ENCODE assay signal across 29 mouse cellular contexts in the genomic region with DNA sequence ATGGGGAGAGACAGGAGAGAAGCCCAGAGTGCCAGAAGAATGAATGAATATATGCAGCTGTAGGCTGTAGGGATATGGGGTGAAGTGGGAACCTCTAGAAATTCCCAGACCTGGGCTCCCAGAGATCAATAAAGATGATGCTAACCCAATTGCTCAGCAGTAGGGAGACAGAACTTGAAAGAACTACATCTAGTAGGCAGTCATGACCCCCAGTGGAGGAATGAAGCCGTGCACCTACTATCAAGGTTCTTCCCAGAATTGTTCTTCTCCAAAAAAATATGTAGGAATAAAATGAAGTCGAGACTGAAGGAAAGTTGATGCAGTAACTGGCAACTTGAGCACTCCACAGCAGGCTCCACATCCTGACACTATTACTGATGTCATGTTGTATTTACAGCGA. TPM values are rescaled to one million over a fixed set of nuclear protein-coding genes. Genes with fewer than 3 reads are reported as not detected.
DNase-seq lines count a peak whose midpoint lies in the region; ATAC-seq and TF ChIP-seq lines count a peak whose summit lies in the region.
"Had no signal": no experiment of that assay in that cellular context is flagged by ENCODE, and none has a peak within 500 bp of the region (broad histone marks: within the 10 kb centered on the region; RNA-seq: fewer than 3 reads in every experiment).

No protein-coding gene starts in this region.

- H3K27ac ChIP-seq in forebrain, postnatal 0 days (ENCODE audit: low read depth, low read length) = no peak overlapping the region
- no peak overlapping the region for H3K27ac ChIP-seq in forebrain, embryonic 13.5 days
- H3K27ac ChIP-seq in kidney, postnatal 0 days = no peak overlapping the region
- H3K27ac ChIP-seq in kidney, adult 2 months (ENCODE audit: insufficient read depth, low read depth, low read length) = no peak overlapping the region
- H3K27ac ChIP-seq in midbrain, postnatal 0 days (ENCODE audit: low read depth, low read length) = no peak overlapping the region
- H3K27ac ChIP-seq in midbrain, embryonic 10.5 days (replicated peaks) = no peak overlapping the region
- H3K27ac ChIP-seq: embryonic facial prominence, embryonic 12.5 days; hindbrain, embryonic 10.5 days; hindbrain, embryonic 15.5 days had no signal

- H3K4me2 ChIP-seq in forebrain, postnatal 0 days (ENCODE audit: low read depth) = no peak overlapping the region
- no peak overlapping the region for H3K4me2 ChIP-seq in forebrain, embryonic 13.5 days
- no peak overlapping the region for H3K4me2 ChIP-seq in kidney, postnatal 0 days (ENCODE audit: low read length)
- H3K4me2 ChIP-seq in midbrain, postnatal 0 days (ENCODE audit: low read depth, low read length, poor library complexity, severe bottlenecking) = no peak overlapping the region
- H3K4me2 ChIP-seq: embryonic facial prominence, embryonic 12.5 days; heart, embryonic 12.5 days; hindbrain, embryonic 15.5 days had no signal

- ATAC-seq in forebrain, postnatal 0 days = no peak
- ATAC-seq in forebrain, embryonic 13.5 days = no peak
- ATAC-seq in kidney, postnatal 0 days (replicated peaks; ENCODE audit: low FRiP score, low read depth) = no peak
- no peak for ATAC-seq in midbrain, postnatal 0 days (ENCODE audit: low FRiP score)
- ATAC-seq: activated CD4-positive, CD25-positive, alpha-beta regulatory T cell, adult 4 months; CD4-positive, CD25-positive, alpha-beta regulatory T cell, adult 4 months; forebrain, embryonic 16.5 days; inflammation-experienced regulatory T-cells, adult 6 months; intestine, postnatal 0 days had no signal

- TF ChIP-seq POLR2A in kidney, adult 2 months (IDR thresholded peaks at IDR 0.05; ENCODE audit: low read depth, low read length) = no peak

- H3K4me1 ChIP-seq in forebrain, postnatal 0 days (ENCODE audit: insufficient read depth) = no peaks in the 10 kb centered on the region
- no peaks in the 10 kb centered on the region for H3K4me1 ChIP-seq in forebrain, embryonic 13.5 days
- H3K4me1 ChIP-seq in kidney, postnatal 0 days (replicated peaks; ENCODE audit: insufficient read depth, low read length) = no peaks in the 10 kb centered on the region
- no peaks in the 10 kb centered on the region for H3K4me1 ChIP-seq in kidney, adult 2 months (ENCODE audit: control insufficient read depth, insufficient read depth, low read length)
- H3K4me1 ChIP-seq in midbrain, postnatal 0 days (ENCODE audit: insufficient read depth, low read length) = no peaks in the 10 kb centered on the region
- no peaks in the 10 kb centered on the region for H3K4me1 ChIP-seq in midbrain, embryonic 10.5 days
- H3K4me1 ChIP-seq: embryonic facial prominence, embryonic 12.5 days; heart, embryonic 12.5 days; hindbrain, embryonic 10.5 days; hindbrain, embryonic 15.5 days had no signal

- H3K4me3 ChIP-seq in forebrain, postnatal 0 days (ENCODE audit: low read depth, low read length) = no peak overlapping the region
- no peak overlapping the region for H3K4me3 ChIP-seq in forebrain, embryonic 13.5 days
- H3K4me3 ChIP-seq in kidney, postnatal 0 days (replicated peaks; ENCODE audit: low read depth, low read length) = no peak overlapping the region
- H3K4me3 ChIP-seq in kidney, adult 2 months (ENCODE audit: insufficient read depth, low read depth, low read length) = no peak overlapping the region
- H3K4me3 ChIP-seq in midbrain, postnatal 0 days (ENCODE audit: low read depth, low read length) = no peak overlapping the region
- no peak overlapping the region for H3K4me3 ChIP-seq in midbrain, embryonic 10.5 days
- H3K4me3 ChIP-seq: embryonic facial prominence, embryonic 12.5 days; heart, embryonic 12.5 days; hindbrain, embryonic 10.5 days; hindbrain, embryonic 15.5 days had no signal

- no peaks in the 10 kb centered on the region for H3K27me3 ChIP-seq in forebrain, postnatal 0 days (ENCODE audit: insufficient read depth, low read length)
- H3K27me3 ChIP-seq in forebrain, embryonic 13.5 days = no peaks in the 10 kb centered on the region
- H3K27me3 ChIP-seq in kidney, postnatal 0 days (ENCODE audit: insufficient read depth, low read length) = no peaks in the 10 kb centered on the region
- no peaks in the 10 kb centered on the region for H3K27me3 ChIP-seq in kidney, adult 2 months (replicated peaks; ENCODE audit: control insufficient read depth, insufficient read depth, low read length)
- no peaks in the 10 kb centered on the region for H3K27me3 ChIP-seq in midbrain, postnatal 0 days (ENCODE audit: insufficient read depth, low read length)
- no peaks in the 10 kb centered on the region for H3K27me3 ChIP-seq in midbrain, embryonic 10.5 days (ENCODE audit: low read depth, poor library complexity, severe bottlenecking)
- H3K27me3 ChIP-seq: embryonic facial prominence, embryonic 12.5 days; heart, embryonic 12.5 days; hindbrain, embryonic 15.5 days had no signal

- TF ChIP-seq CTCF in forebrain, postnatal 0 days (IDR thresholded peaks at IDR 0.05; ENCODE audit: low read depth) = peak; percentile 12; the same call in 1 of the 2 replicates
- 0 out of 2 replicates have a peak, but pooled peaks have one; percentile 5 for TF ChIP-seq CTCF in kidney, postnatal 0 days (IDR thresholded peaks at IDR 0.05; ENCODE audit: low read depth)
- TF ChIP-seq CTCF in kidney, adult 2 months (conservative IDR thresholded peaks at IDR 0.05; ENCODE audit: insufficient read depth, insufficient read length, low read depth, low read length) = no peak
- peak; percentile 24; the same call in 1 of the 2 replicates for TF ChIP-seq CTCF in midbrain, postnatal 0 days (IDR thresholded peaks at IDR 0.05)

- H3K9me3 ChIP-seq in forebrain, postnatal 0 days (ENCODE audit: low read length) = no peaks in the 10 kb centered on the region
- H3K9me3 ChIP-seq in forebrain, embryonic 13.5 days (replicated peaks) = no peaks in the 10 kb centered on the region
- H3K9me3 ChIP-seq in kidney, postnatal 0 days (replicated peaks; ENCODE audit: low read length) = no peaks in the 10 kb centered on the region
- no peaks in the 10 kb centered on the region for H3K9me3 ChIP-seq in midbrain, postnatal 0 days (ENCODE audit: low read length)
- no peaks in the 10 kb centered on the region for H3K9me3 ChIP-seq in midbrain, embryonic 10.5 days (replicated peaks)
- H3K9me3 ChIP-seq: embryonic facial prominence, embryonic 12.5 days; heart, embryonic 12.5 days; hindbrain, embryonic 10.5 days; hindbrain, embryonic 15.5 days had no signal

- DNase-seq in forebrain, postnatal 0 days = no peak
- DNase-seq in kidney, postnatal 0 days (ENCODE audit: low spot score) = no peak
- DNase-seq in kidney, adult 2 months = no peak
- DNase-seq in midbrain, postnatal 0 days (ENCODE audit: low spot score) = no peak
- DNase-seq in midbrain, embryonic 10.5 days (ENCODE audit: low spot score) = no peak
- no peak for DNase-seq in layer of hippocampus, postnatal 25 days (ENCODE audit: extremely low spot score in 1 of 2, low spot score in 1 of 2)
- DNase-seq: adrenal gland, postnatal 14 days; B cell, adult 2 months; cerebellum, adult 8-10 months; cerebellum, postnatal 14 days; gastrocnemius, postnatal 36 days had no signal

- no peaks in the 10 kb centered on the region for H3K36me3 ChIP-seq in forebrain, postnatal 0 days (ENCODE audit: insufficient read depth)
- H3K36me3 ChIP-seq in forebrain, embryonic 13.5 days (ENCODE audit: poor library complexity, severe bottlenecking) = no peaks in the 10 kb centered on the region
- H3K36me3 ChIP-seq in kidney, postnatal 0 days (ENCODE audit: insufficient read depth, low read length) = no peaks in the 10 kb centered on the region
- H3K36me3 ChIP-seq in kidney, adult 2 months (ENCODE audit: control insufficient read depth, insufficient read depth, low read length) = no peaks in the 10 kb centered on the region
- H3K36me3 ChIP-seq in midbrain, postnatal 0 days (ENCODE audit: insufficient read depth, low read length) = no peaks in the 10 kb centered on the region
- H3K36me3 ChIP-seq in midbrain, embryonic 10.5 days = no peaks in the 10 kb centered on the region
- H3K36me3 ChIP-seq: embryonic facial prominence, embryonic 12.5 days; heart, embryonic 12.5 days; hindbrain, embryonic 10.5 days; hindbrain, embryonic 15.5 days had no signal

- WGBS in forebrain, postnatal 0 days = 83% methylated on average over 3 of the region's 3 CpGs
- WGBS in forebrain, embryonic 13.5 days = 91% methylated on average over 3 of the region's 3 CpGs
- 54% methylated on average over 3 of the region's 3 CpGs for WGBS in kidney, postnatal 0 days
- WGBS in kidney, adult 2 months = 54% methylated on average over 3 of the region's 3 CpGs
- WGBS in midbrain, postnatal 0 days = 84% methylated on average over 3 of the region's 3 CpGs
- 88% methylated on average over 3 of the region's 3 CpGs for WGBS in midbrain, embryonic 10.5 days

- H3K9ac ChIP-seq in forebrain, postnatal 0 days = no peak overlapping the region
- H3K9ac ChIP-seq in forebrain, embryonic 13.5 days = no peak overlapping the region
- no peak overlapping the region for H3K9ac ChIP-seq in kidney, postnatal 0 days (ENCODE audit: low read depth, low read length)
- H3K9ac ChIP-seq in midbrain, postnatal 0 days (replicated peaks; ENCODE audit: low read length, poor library complexity, severe bottlenecking) = no peak overlapping the region
- H3K9ac ChIP-seq: embryonic facial prominence, embryonic 12.5 days; heart, embryonic 12.5 days; hindbrain, embryonic 15.5 days had no signal

RNA-seq across cellular contexts. Expression of gene 4930474N05Rik, which starts 3.8 kb away (rescaled TPM):
- total RNA-seq in forebrain, postnatal 0 days (2014; rRNA removed) = not detected in 2 replicates
- polyA plus RNA-seq in forebrain, postnatal 0 days (2015; fragmentation: Nextera tagmentation; extraction: Ambion mirVana) = not detected in 2 replicates
- polyA plus RNA-seq in forebrain, embryonic 13.5 days (2015; fragmentation: Nextera tagmentation; extraction: Ambion mirVana) = not detected in 2 replicates
- not detected in 2 replicates for polyA plus RNA-seq in kidney, postnatal 0 days (2015; fragmentation: Nextera tagmentation; extraction: Ambion mirVana)
- not detected in 2 replicates for polyA plus RNA-seq in kidney, adult 2 months (2012; rRNA removed)
- not detected in 2 replicates for total RNA-seq in midbrain, postnatal 0 days (2014; rRNA removed)
- not detected in 2 replicates for polyA plus RNA-seq in midbrain, postnatal 0 days (2015; fragmentation: Nextera tagmentation; extraction: Ambion mirVana)
- not detected in 2 replicates for polyA plus RNA-seq in midbrain, embryonic 10.5 days (2016; fragmentation: Nextera tagmentation; extraction: Ambion mirVana)
- total RNA-seq in layer of hippocampus, postnatal 25 days (2021) = not detected
- total RNA-seq: adrenal gland, adult 18-20 months; adrenal gland, postnatal 14 days; common myeloid progenitor, adult 5-6 weeks; gastrocnemius, adult 8-10 months; gastrocnemius, postnatal 36 days; heart, adult 8-10 months; heart, postnatal 25 days; MEL had no signal
- polyA plus RNA-seq: activated CD4-positive, CD25-positive, alpha-beta regulatory T cell, adult 4 months; CD4-positive, CD25-positive, alpha-beta regulatory T cell, adult 4 months; embryonic facial prominence, embryonic 12.5 days; forebrain, embryonic 11.5 days; forebrain, embryonic 16.5 days; heart, embryonic 12.5 days; heart, embryonic 16.5 days; hindbrain, embryonic 10.5 days; hindbrain, embryonic 15.5 days; inflammation-experienced regulatory T-cells, adult 6 months; intestine, postnatal 0 days had no signal
